Mouse (Mus musculus) lung, adult 2 months (tissue): ENCODE data around the gene Ube2n.

Experiments
- CTCF ChIP-seq: fragments of 200-500 bp; IDR thresholded peaks from 2 replicates; pipeline ENCODE4 v1.5.1; 2011; ENCODE audit warnings: mild to moderate bottlenecking, low read length, control low read depth; ENCODE audit not compliant: insufficient read depth
- POLR2A ChIP-seq: fragments of 200-500 bp; IDR thresholded peaks from 2 replicates; pipeline ENCODE4 v1.6.1; 2011; ENCODE audit warnings: low read depth, mild to moderate bottlenecking, control low read depth, low read length, borderline replicate concordance; ENCODE audit errors: extremely low read depth

DNA sequence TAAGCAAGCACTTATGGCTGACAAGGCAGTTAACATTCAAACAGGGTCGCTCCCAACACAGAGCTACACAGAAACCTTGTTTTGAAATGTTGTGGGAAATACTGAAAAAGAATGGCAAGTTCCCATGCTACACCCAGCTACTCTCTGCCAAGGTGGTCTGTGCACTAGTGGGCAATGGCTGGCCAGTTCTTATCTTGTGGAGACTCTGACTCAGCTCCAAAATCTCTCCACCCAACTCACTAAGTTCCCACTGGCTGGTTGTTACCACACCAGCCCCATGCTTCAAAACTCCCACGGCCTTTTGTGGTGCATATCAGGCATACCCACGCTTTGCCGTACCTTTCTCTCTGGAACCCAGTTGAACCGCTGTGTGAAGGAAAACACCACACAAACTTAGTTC, 18.0 kb downstream of the Ube2n start:
- no peak for TF ChIP-seq CTCF
- no peak for TF ChIP-seq POLR2A
